Mouse (Mus musculus): Measurements from ENCODE around the gene Itm2c.

Itm2c gene

GRCm38 (mm10) chr1:85894231-85894747 lies at the start of gene Itm2c:
Gene Itm2c (plus strand): TSS chr1:85894281.
- ChIA-PET CTCF (interaction anchor here in 1 of 4 experiments (0.7 kb wide), 1 partner anchor 41 kb away, joined by 3 read pairs; no protein-coding TSS in a partner anchor), POLR2A (no interaction called here)

- ChIA-PET CTCF (no interaction called here), POLR2A (interaction anchor here in 1 of 4 experiments (1.2 kb wide), 1 partner anchor 50 kb away, joined by 3 read pairs; no protein-coding TSS in a partner anchor)
Measured at GRCm38 (mm10) chr1:85844981-85845380, 49.1 kb upstream of the Itm2c start.

- ChIA-PET CTCF (no interaction called here), POLR2A (no interaction called here)
Measured at GRCm38 (mm10) chr1:85845476-85845875, 48.6 kb upstream of the Itm2c start.

GRCm38 (mm10) chr1:85849016-85849415 lies 45.1 kb upstream of the Itm2c start:
- CTCF ChIA-PET, result interaction anchor here in 2 of 4 experiments (0.6 to 1.3 kb wide), 2 partner anchors 49 to 158 kb away, joined by 3 read pairs; no protein-coding TSS in a partner anchor
- POLR2A ChIA-PET, result interaction anchor here in 2 of 4 experiments (1.0 to 1.7 kb wide), 3 partner anchors 10 to 56 kb away, joined by 3 to 9 read pairs (median 5); partner anchors contain the start of gene Cab39 (in 2 of the 2)

- ChIA-PET POLR2A (interaction anchor here in 1 of 4 experiments (0.7 kb wide), 1 partner anchor 11 kb away, joined by 3 read pairs; no protein-coding TSS in a partner anchor), CTCF (no interaction called here)
Measured at GRCm38 (mm10) chr1:85850851-85851250, 43.2 kb upstream of the Itm2c start.

GRCm38 (mm10) chr1:85852996-85853689 lies 40.9 kb upstream of the Itm2c start:
- CTCF ChIA-PET, result interaction anchor here (0.6 to 2.8 kb wide), 58 partner anchors 9 to 595 kb away, joined by 3 to 17 read pairs (median 4); partner anchors contain the start of genes Spata3 (in 2 of the 4), 2810459M11Rik (in 1 of the 4), 4933407L21Rik (in 1 of the 4) and Cab39 (in 1 of the 4)
- POLR2A ChIA-PET, result interaction anchor here in 3 of 4 experiments (0.6 to 1.5 kb wide), 10 partner anchors 14 to 502 kb away, joined by 3 to 8 read pairs (median 4); partner anchors contain the start of genes Cab39 (in 3 of the 3) and Armc9 (in 1 of the 3)

GRCm38 (mm10) chr1:85853865-85854264 lies 40.2 kb upstream of the Itm2c start:
- ChIA-PET POLR2A (interaction anchor here in 3 of 4 experiments (0.6 to 1.5 kb wide), 5 partner anchors 14 to 502 kb away, joined by 3 to 4 read pairs (median 4); partner anchors contain the start of gene Cab39 (in 1 of the 3)), CTCF (interaction anchor here (0.6 to 2.8 kb wide), 37 partner anchors 10 to 517 kb away, joined by 3 to 17 read pairs (median 5); partner anchors contain the start of genes Spata3 (in 2 of the 4), 2810459M11Rik (in 1 of the 4) and Cab39 (in 1 of the 4))

GRCm38 (mm10) chr1:85854475-85854874 lies 39.6 kb upstream of the Itm2c start:
- CTCF ChIA-PET, result no interaction called here
- POLR2A ChIA-PET, result no interaction called here

GRCm38 (mm10) chr1:85856266-85856665 lies 37.8 kb upstream of the Itm2c start:
- ChIA-PET POLR2A (no interaction called here), CTCF (interaction anchor here in 1 of 4 experiments (0.5 kb wide), 1 partner anchor 72 kb away, joined by 6 read pairs; no protein-coding TSS in a partner anchor)

GRCm38 (mm10) chr1:85857261-85857754 lies 36.8 kb upstream of the Itm2c start:
- POLR2A ChIA-PET, result interaction anchor here in 2 of 4 experiments (0.6 to 0.8 kb wide), 2 partner anchors 41 to 75 kb away, joined by 4 read pairs; no protein-coding TSS in a partner anchor
- CTCF ChIA-PET, result interaction anchor here in 1 of 4 experiments (0.6 kb wide), 1 partner anchor 570 kb away, joined by 4 read pairs; no protein-coding TSS in a partner anchor

- ChIA-PET CTCF (no interaction called here), POLR2A (no interaction called here)
Measured at GRCm38 (mm10) chr1:85864383-85864782, 29.7 kb upstream of the Itm2c start.

- CTCF ChIA-PET, result interaction anchor here in 1 of 4 experiments (0.6 kb wide), 1 partner anchor 27 kb away, joined by 7 read pairs; no protein-coding TSS in a partner anchor
Measured at GRCm38 (mm10) chr1:85870001-85870400, 24.1 kb upstream of the Itm2c start.

GRCm38 (mm10) chr1:85870546-85870945 lies 23.5 kb upstream of the Itm2c start:
- CTCF ChIA-PET, result no interaction called here
- POLR2A ChIA-PET, result no interaction called here

More at GRCm38 (mm10) chr1:85870001-85870400, 24.1 kb upstream of the Itm2c start:
- POLR2A ChIA-PET, result no interaction called here

GRCm38 (mm10) chr1:85882003-85882402 lies 12.1 kb upstream of the Itm2c start:
- POLR2A ChIA-PET, result interaction anchor here in 1 of 4 experiments (1.1 kb wide), 1 partner anchor 125 kb away, joined by 3 read pairs; no protein-coding TSS in a partner anchor
- CTCF ChIA-PET, result no interaction called here

GRCm38 (mm10) chr1:85887221-85887620 lies 6.9 kb upstream of the Itm2c start:
- POLR2A ChIA-PET, result interaction anchor here in 2 of 4 experiments (0.6 to 1.4 kb wide), 3 partner anchors 9 to 172 kb away, joined by 3 to 4 read pairs (median 4); partner anchors contain the start of gene Cab39 (in 1 of the 2)

GRCm38 (mm10) chr1:85894748-85895360 lies 773 bp downstream of the Itm2c start:
- ChIA-PET POLR2A (no interaction called here), CTCF (interaction anchor here in 2 of 4 experiments (0.6 to 2.5 kb wide), 2 partner anchors 42 to 1387 kb away, joined by 3 to 9 read pairs; no protein-coding TSS in a partner anchor)

More at GRCm38 (mm10) chr1:85887221-85887620, 6.9 kb upstream of the Itm2c start:
- CTCF ChIA-PET, result interaction anchor here in 1 of 4 experiments (2.3 kb wide), 1 partner anchor 12 kb away, joined by 5 read pairs; no protein-coding TSS in a partner anchor

- CTCF ChIA-PET, result interaction anchor here in 3 of 4 experiments (0.6 to 2.5 kb wide), 3 partner anchors 39 to 1387 kb away, joined by 3 to 9 read pairs (median 3); no protein-coding TSS in a partner anchor
- POLR2A ChIA-PET, result no interaction called here
Measured at GRCm38 (mm10) chr1:85895391-85895837, 1.3 kb downstream of the Itm2c start.

- ChIA-PET POLR2A (interaction anchor here in 2 of 4 experiments (0.7 to 1.4 kb wide), 2 partner anchors 9 to 25 kb away, joined by 3 to 4 read pairs; no protein-coding TSS in a partner anchor), CTCF (interaction anchor here in 3 of 4 experiments (0.6 to 2.5 kb wide), 3 partner anchors 39 to 122 kb away, joined by 3 to 9 read pairs (median 3); no protein-coding TSS in a partner anchor)
Measured at GRCm38 (mm10) chr1:85896110-85896509, 2.0 kb downstream of the Itm2c start.

Measured in embryonic stem cell, embryonic (primary cell).